Mouse (Mus musculus): ENCODE measurements around the gene Gas2l1.

The Gas2l1 gene

GRCm38 (mm10) chr11:5042645-5043381 is 22.3 kb downstream of the Gas2l1 start:
- DNase-seq (ENCODE audit: low read depth, low spot score), result no peak

GRCm38 (mm10) chr11:5041144-5041780 is 23.9 kb downstream of the Gas2l1 start:
- DNase-seq (ENCODE audit: low read depth, low spot score), result no peak

- DNase-seq (ENCODE audit: low read depth, low spot score), result no peak
Measured at GRCm38 (mm10) chr11:5040585-5040984, 24.5 kb downstream of the Gas2l1 start.

- no peak for DNase-seq (ENCODE audit: low read depth, low spot score)
Measured at GRCm38 (mm10) chr11:5037146-5037854, 27.8 kb downstream of the Gas2l1 start.

GRCm38 (mm10) chr11:5035421-5035820 is 29.7 kb downstream of the Gas2l1 start:
- DNase-seq (ENCODE audit: low read depth, low spot score), result no peak

GRCm38 (mm10) chr11:5033136-5033535 is 32.0 kb downstream of the Gas2l1 start:
- no peak for DNase-seq (ENCODE audit: low read depth, low spot score)

- DNase-seq (ENCODE audit: low read depth, low spot score), result no peak
Measured at GRCm38 (mm10) chr11:5032706-5033105, 32.4 kb downstream of the Gas2l1 start.

GRCm38 (mm10) chr11:5028228-5028627 is 36.9 kb downstream of the Gas2l1 start:
- no peak for DNase-seq (ENCODE audit: low read depth, low spot score)

- no peak for DNase-seq (ENCODE audit: low read depth, low spot score)
Measured at GRCm38 (mm10) chr11:5025108-5025507, 40.0 kb downstream of the Gas2l1 start.

- DNase-seq (ENCODE audit: low read depth, low spot score), result peak; percentile 29
Measured at GRCm38 (mm10) chr11:5017506-5017905, 47.6 kb downstream of the Gas2l1 start.

GRCm38 (mm10) chr11:5016286-5016685 is 48.8 kb downstream of the Gas2l1 start:
- peak; percentile 79 for DNase-seq (ENCODE audit: low read depth, low spot score)

- peak; percentile 82 for DNase-seq (ENCODE audit: low read depth, low spot score)
Measured at GRCm38 (mm10) chr11:5015720-5016119, 49.4 kb downstream of the Gas2l1 start.

- no peak for DNase-seq (ENCODE audit: low read depth, low spot score)
Measured at GRCm38 (mm10) chr11:5012213-5012715, 52.9 kb downstream of the Gas2l1 start.

- DNase-seq (ENCODE audit: low read depth, low spot score), result no peak
Measured at GRCm38 (mm10) chr11:5011480-5011879, 53.6 kb downstream of the Gas2l1 start.

GRCm38 (mm10) chr11:5010205-5010604 is 54.9 kb downstream of the Gas2l1 start:
- no peak for DNase-seq (ENCODE audit: low read depth, low spot score)

- peak; percentile 81 for DNase-seq (ENCODE audit: low read depth, low spot score)
Measured at GRCm38 (mm10) chr11:5009354-5010074, 55.6 kb downstream of the Gas2l1 start.

- DNase-seq (ENCODE audit: low read depth, low spot score), result no peak
Measured at GRCm38 (mm10) chr11:5008867-5009266, 56.3 kb downstream of the Gas2l1 start.

- DNase-seq (ENCODE audit: low read depth, low spot score), result no peak
Measured at GRCm38 (mm10) chr11:5007186-5007585, 57.9 kb downstream of the Gas2l1 start.

- DNase-seq (ENCODE audit: low read depth, low spot score), result no peak
Measured at GRCm38 (mm10) chr11:5005528-5005927, 59.6 kb downstream of the Gas2l1 start.

Measured in 3T3-L1 (cell line).